In genomic region chr1:180889841-180890240, GRCm38 (mm10) we compare ENCODE assay signal across 11 mouse cellular contexts. TPM values are rescaled to one million over a fixed set of nuclear protein-coding genes. Genes with fewer than 3 reads are reported as not detected.
DNase-seq lines count a peak whose midpoint lies in the region; ATAC-seq and TF ChIP-seq lines count a peak whose summit lies in the region.
"Had no signal": no experiment of that assay in that cellular context is flagged by ENCODE, and none has a peak within 500 bp of the region (broad histone marks: within the 10 kb centered on the region; RNA-seq: fewer than 3 reads in every experiment).

No protein-coding gene starts in this region.

- DNase-seq in heart, postnatal 0 days (ENCODE audit: low spot score): no peak
- no peak for DNase-seq in heart, postnatal 36 days
- peak; percentile 54 to 60 for DNase-seq in B cell, adult 2 months
- peak; percentile 61 for DNase-seq in adipocyte (ENCODE audit: low spot score)
- DNase-seq in right cerebral cortex, adult 18-20 months: no peak
- DNase-seq in urinary bladder, postnatal 10 days (ENCODE audit: low spot score): no peak
- DNase-seq in kidney, postnatal 14 days: no peak

- TF ChIP-seq CTCF in heart, postnatal 0 days (IDR thresholded peaks at IDR 0.05; ENCODE audit: low read depth): peak; percentile 24; the same call in 1 of the 2 replicates

- no peak for ATAC-seq in heart, postnatal 0 days (ENCODE audit: insufficient read depth, low read depth)
- peak; percentile 73 for ATAC-seq in megakaryocyte progenitor cell, adult 5-6 weeks (replicated peaks; ENCODE audit: poor library complexity)
- ATAC-seq: activated CD4-positive, CD25-positive, alpha-beta regulatory T cell, adult 4 months had no signal

- no peak overlapping the region for H3K4me2 ChIP-seq in heart, postnatal 0 days (ENCODE audit: low read depth, low read length)
- H3K4me2 ChIP-seq: limb, embryonic 12.5 days; neural tube, embryonic 13.5 days had no signal

- H3K9me3 ChIP-seq in heart, postnatal 0 days (replicated peaks; ENCODE audit: control insufficient read depth, low read length): no peaks in the 10 kb centered on the region
- H3K9me3 ChIP-seq: limb, embryonic 12.5 days; neural tube, embryonic 13.5 days had no signal

- no peak overlapping the region for H3K9ac ChIP-seq in heart, postnatal 0 days (replicated peaks; ENCODE audit: low read depth, low read length)
- H3K9ac ChIP-seq: limb, embryonic 12.5 days; neural tube, embryonic 13.5 days had no signal

- no peak overlapping the region for H3K4me3 ChIP-seq in heart, postnatal 0 days (ENCODE audit: low read depth, low read length)
- H3K4me3 ChIP-seq: limb, embryonic 12.5 days; neural tube, embryonic 13.5 days had no signal

- H3K36me3 ChIP-seq in heart, postnatal 0 days (replicated peaks; ENCODE audit: control insufficient read depth, insufficient read depth, low read length): no peaks in the 10 kb centered on the region
- H3K36me3 ChIP-seq: limb, embryonic 12.5 days; neural tube, embryonic 13.5 days had no signal

- WGBS in heart, postnatal 0 days: 38% methylated on average over 6 of the region's 6 CpGs

- peaks cover 31% of the 10 kb centered on the region for H3K27me3 ChIP-seq in heart, postnatal 0 days (ENCODE audit: control insufficient read depth, insufficient read depth, low read length)

- H3K27ac ChIP-seq in heart, postnatal 0 days (ENCODE audit: low read depth): no peak overlapping the region
- H3K27ac ChIP-seq: limb, embryonic 12.5 days; neural tube, embryonic 13.5 days had no signal

- no peak for TF ChIP-seq EP300 in heart, postnatal 0 days (IDR thresholded peaks at IDR 0.05; ENCODE audit: low read depth)

- H3K4me1 ChIP-seq in heart, postnatal 0 days (ENCODE audit: control insufficient read depth, insufficient read depth): peaks cover 11% of the 10 kb centered on the region; the same call in 1 of the 2 replicates

- intact Hi-C loops in heart, postnatal 36 days (cut with DNase I): no loop called here

RNA-seq across cellular contexts. Expression of gene Lefty2, which starts 3.1 kb away (rescaled TPM):
- not detected in 2 replicates for total RNA-seq in heart, postnatal 0 days (2014; rRNA removed; ENCODE audit: low replicate concordance)
- 0.05 and 0.07 TPM in 2 replicates for polyA plus RNA-seq in heart, postnatal 0 days (2015; fragmentation: Nextera tagmentation; extraction: Ambion mirVana)
- total RNA-seq in heart, postnatal 36 days (2021): not detected
- total RNA-seq in megakaryocyte progenitor cell, adult 5-6 weeks (2015): not detected in 2 replicates
- not detected in 2 replicates for total RNA-seq in megakaryocyte progenitor cell, adult 5-6 weeks (2017)
- polyA plus RNA-seq: activated CD4-positive, CD25-positive, alpha-beta regulatory T cell, adult 4 months; limb, embryonic 12.5 days; neural tube, embryonic 13.5 days had no signal

RNA-seq across cellular contexts. Expression of gene Pycr2, which starts 14.3 kb away (rescaled TPM):
- total RNA-seq in heart, postnatal 0 days (2014; rRNA removed; ENCODE audit: low replicate concordance): 33.0 and 36.4 TPM in 2 replicates
- polyA plus RNA-seq in heart, postnatal 0 days (2015; fragmentation: Nextera tagmentation; extraction: Ambion mirVana): 34.1 and 35.5 TPM in 2 replicates
- total RNA-seq in heart, postnatal 36 days (2021): 10 to 100 TPM; 12.5 to 15.6 TPM
- 27.2 and 28.8 TPM in 2 replicates for total RNA-seq in megakaryocyte progenitor cell, adult 5-6 weeks (2015)
- 22.4 and 26.3 TPM in 2 replicates for total RNA-seq in megakaryocyte progenitor cell, adult 5-6 weeks (2017)

RNA-seq across cellular contexts. Expression of gene Sde2, which starts 38.9 kb away (rescaled TPM):
- total RNA-seq in heart, postnatal 0 days (2014; rRNA removed; ENCODE audit: low replicate concordance): 9.8 and 16.9 TPM in 2 replicates
- polyA plus RNA-seq in heart, postnatal 0 days (2015; fragmentation: Nextera tagmentation; extraction: Ambion mirVana): 14.4 and 15.8 TPM in 2 replicates
- 10 to 100 TPM; 10.3 to 14.2 TPM for total RNA-seq in heart, postnatal 36 days (2021)
- total RNA-seq in megakaryocyte progenitor cell, adult 5-6 weeks (2015): 17.6 and 21.3 TPM in 2 replicates
- 29.9 and 33.6 TPM in 2 replicates for total RNA-seq in megakaryocyte progenitor cell, adult 5-6 weeks (2017)

RNA-seq across cellular contexts. Expression of gene Lefty1, which starts 45.0 kb away (rescaled TPM):
- total RNA-seq in heart, postnatal 0 days (2014; rRNA removed; ENCODE audit: low replicate concordance): 1.2 and 1.3 TPM in 2 replicates
- polyA plus RNA-seq in heart, postnatal 0 days (2015; fragmentation: Nextera tagmentation; extraction: Ambion mirVana): 1.6 and 1.7 TPM in 2 replicates
- 1 to 10 TPM in 1 of 2 experiments, under 1 TPM in 1; 0.95 to 1.0 TPM for total RNA-seq in heart, postnatal 36 days (2021)
- 0.90 and 1.7 TPM in 2 replicates for total RNA-seq in megakaryocyte progenitor cell, adult 5-6 weeks (2015)
- total RNA-seq in megakaryocyte progenitor cell, adult 5-6 weeks (2017): 0.27 TPM in 1 of 2 replicates, not detected in the other
- polyA plus RNA-seq: activated CD4-positive, CD25-positive, alpha-beta regulatory T cell, adult 4 months had no signal

RNA-seq across cellular contexts. Expression of gene Tmem63a, which starts 52.3 kb away (rescaled TPM):
- total RNA-seq in heart, postnatal 0 days (2014; rRNA removed; ENCODE audit: low replicate concordance): 17.2 and 30.5 TPM in 2 replicates
- polyA plus RNA-seq in heart, postnatal 0 days (2015; fragmentation: Nextera tagmentation; extraction: Ambion mirVana): 8.5 and 9.6 TPM in 2 replicates
- 10 to 100 TPM; 13.8 to 13.9 TPM for total RNA-seq in heart, postnatal 36 days (2021)
- total RNA-seq in megakaryocyte progenitor cell, adult 5-6 weeks (2015): 15.0 and 15.6 TPM in 2 replicates
- 16.5 and 16.8 TPM in 2 replicates for total RNA-seq in megakaryocyte progenitor cell, adult 5-6 weeks (2017)

Comparison
In these comparisons a context has a peak if more than half of its experiments do, and no peak if none do; other contexts are left out.
1. DNase-seq: peak in B cell, adult 2 months (2 of 2) and adipocyte (single experiment); none in heart, postnatal 0 days (single experiment), heart, postnatal 36 days (0 of 2), right cerebral cortex, adult 18-20 months (single experiment), urinary bladder, postnatal 10 days (single experiment) and kidney, postnatal 14 days (single experiment).